Mouse (Mus musculus) intestine, embryonic 16.5 days (tissue): ENCODE results near the gene Vldlr. TPM values are rescaled to one million over a fixed set of nuclear protein-coding genes. Genes with fewer than 3 reads are reported as not detected.

Source experiments
- ATAC-seq: fragments of 200-750 bp; cut with Nextera tagmentation; 2 replicates; pipeline ENCODE4 v1.8.0; 2017; ENCODE audit warnings: moderate TSS enrichment, moderate library complexity
- H3K27ac ChIP-seq: fragments of 300-500 bp; sonication (generic); 2 replicates; pipeline ENCODE4 v1.5.1; 2014; ENCODE audit warnings: mild to moderate bottlenecking, low read length
- H3K27me3 ChIP-seq: fragments of 300-500 bp; sonication (generic); replicated peaks from 2 replicates; pipeline ENCODE4 v1.6.1; 2014; ENCODE audit warnings: low read length, control low read depth, mixed read lengths; ENCODE audit not compliant: control insufficient read depth, insufficient read depth
- H3K36me3 ChIP-seq: fragments of 300-500 bp; sonication (generic); 2 replicates; pipeline ENCODE4 v1.6.1; 2014; ENCODE audit warnings: low read length, control low read depth; ENCODE audit not compliant: control insufficient read depth, insufficient read depth
- H3K4me1 ChIP-seq: fragments of 300-500 bp; sonication (generic); 2 replicates; pipeline ENCODE4 v1.6.1; 2014; ENCODE audit warnings: low read length, control low read depth, mixed read lengths; ENCODE audit not compliant: control insufficient read depth, insufficient read depth
- H3K4me2 ChIP-seq: fragments of 300-500 bp; sonication (generic); 2 replicates; pipeline ENCODE4 v1.6.1; 2014; ENCODE audit warnings: low read depth, low read length, control low read depth
- H3K4me3 ChIP-seq: fragments of 300-500 bp; sonication (generic); 2 replicates; pipeline ENCODE4 v1.5.1; 2014; ENCODE audit warnings: mild to moderate bottlenecking, low read length
- H3K9ac ChIP-seq: fragments of 300-500 bp; sonication (generic); 2 replicates; pipeline ENCODE4 v1.6.1; 2014; ENCODE audit warnings: low read depth, low read length
- H3K9me3 ChIP-seq: fragments of 300-500 bp; sonication (generic); 2 replicates; pipeline ENCODE4 v1.6.1; 2016; ENCODE audit warnings: low read length, control low read depth; ENCODE audit not compliant: control insufficient read depth
- WGBS: fragments of 180-500 bp; shearing (Covaris S2); extraction: QIAGEN DNeasy Blood & Tissue Kit; methylation state at CpG from one replicate; pipeline ENCODE4 v1.1.7; 2014; 5-methylcytosine and 5-hydroxymethylcytosine counted together
- polyA plus RNA-seq: library from polyadenylated mRNA; unstranded; fragments of >200 nt; fragmentation: Nextera tagmentation; extraction: Ambion mirVana; gene quantifications from 2 replicates; pipeline ENCODE4 v1.2.1, GENCODE M21; 2015

The Vldlr gene
- 5.4 and 5.7 TPM in 2 replicates for polyA plus RNA-seq

DNA sequence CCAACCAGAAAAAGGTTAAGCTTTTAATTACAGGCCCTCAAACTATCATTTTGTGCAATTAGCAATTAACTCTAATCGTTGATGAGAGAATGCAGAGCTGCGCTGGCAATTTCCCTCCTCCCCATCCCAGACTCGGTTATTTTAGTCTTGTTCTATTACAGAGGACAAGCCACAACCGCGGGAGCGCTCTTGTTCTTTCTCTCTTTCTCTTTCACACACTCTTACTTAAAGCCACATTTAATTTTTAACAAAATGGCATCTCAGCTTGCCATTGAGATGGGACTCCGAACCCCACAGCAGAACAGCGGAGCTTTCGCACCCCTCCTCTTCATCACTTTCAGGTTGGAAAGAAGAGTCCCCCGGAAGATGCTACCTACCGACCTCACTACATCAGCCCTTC, at the start of gene Vldlr:
Gene Vldlr (plus strand): TSS at position 167 of the 400 bp plus-strand sequence.
- H3K4me1 ChIP-seq = peaks cover 10% of the 10 kb centered on the region; the same call in 1 of the 2 replicates
- no peak for ATAC-seq
- no peaks in the 10 kb centered on the region for H3K9me3 ChIP-seq
- peak within 1 kb of the TSS; percentile 68 for H3K4me3 ChIP-seq
- peak within 1 kb of the TSS; percentile 69 for H3K9ac ChIP-seq
- WGBS = 5% methylated on average over 11 of the region's 11 CpGs
- H3K4me2 ChIP-seq = peak within 1 kb of the TSS; percentile 98
- H3K36me3 ChIP-seq = no peaks in the 10 kb centered on the region
- H3K27ac ChIP-seq = no peak within 1 kb of the TSS
- peaks cover 14% of the 10 kb centered on the region; the same call in 1 of the 2 replicates for H3K27me3 ChIP-seq

DNA sequence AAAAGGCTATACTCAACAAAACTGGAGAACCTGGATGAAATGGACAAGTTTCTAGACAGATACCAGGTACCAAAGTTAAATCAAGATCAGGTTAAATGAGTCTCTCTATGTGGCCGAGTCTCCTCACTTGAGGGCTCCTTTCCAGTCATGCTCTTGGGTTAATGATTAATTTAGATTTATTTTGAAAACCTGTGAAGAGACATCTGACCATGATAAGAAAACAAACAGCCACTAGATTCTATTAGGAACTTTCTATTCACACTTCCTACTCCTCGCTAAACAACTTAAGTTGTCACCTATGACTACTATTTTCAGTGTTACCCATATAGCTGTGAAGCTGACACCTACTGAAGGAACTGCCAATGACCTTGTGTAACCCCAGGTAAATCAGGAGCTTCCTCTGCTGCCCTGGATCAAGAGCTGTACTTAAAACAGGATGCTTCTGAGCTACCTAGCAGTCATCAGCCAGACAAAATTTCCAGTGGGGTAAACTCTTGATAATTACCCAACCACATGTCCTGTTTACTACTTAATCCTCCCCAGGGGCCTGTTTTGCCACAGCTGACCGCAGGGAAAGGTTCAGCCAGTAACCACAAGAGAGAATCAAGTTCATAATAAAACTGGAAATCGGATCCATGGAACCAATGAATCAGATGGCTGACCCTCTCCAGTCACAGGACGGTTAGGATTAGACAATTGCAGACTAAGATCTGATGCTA, 48.5 kb upstream of the Vldlr start:
- no peaks in the 10 kb centered on the region for H3K27me3 ChIP-seq
- WGBS = 71% methylated on average over 5 of the region's 5 CpGs
- no peak overlapping the region for H3K4me2 ChIP-seq
- ATAC-seq = no peak
- H3K4me1 ChIP-seq = no peaks in the 10 kb centered on the region
- H3K36me3 ChIP-seq = no peaks in the 10 kb centered on the region
- H3K27ac ChIP-seq = no peak overlapping the region
- H3K9me3 ChIP-seq = no peaks in the 10 kb centered on the region
- H3K9ac ChIP-seq = no peak overlapping the region
- no peak overlapping the region for H3K4me3 ChIP-seq

DNA sequence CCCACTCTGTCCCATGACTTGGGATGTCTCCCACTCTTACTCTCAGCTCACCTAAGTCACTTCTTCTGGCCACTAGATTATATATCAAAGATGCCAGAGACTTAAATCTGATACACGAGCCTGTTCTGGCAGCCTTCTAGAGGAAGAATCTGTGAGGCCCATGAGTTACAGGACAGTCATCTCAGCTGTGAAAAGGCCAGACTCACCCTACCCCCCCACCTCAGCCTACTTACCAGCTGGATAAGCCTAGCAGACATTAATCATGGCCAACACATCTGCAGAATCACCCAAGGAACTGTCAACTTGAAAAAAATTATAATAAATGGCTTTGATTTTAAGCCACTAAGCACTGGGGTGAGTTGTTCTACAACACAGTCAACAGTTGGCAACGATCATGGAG, 42.4 kb upstream of the Vldlr start:
- 65% methylated on average over 2 of the region's 2 CpGs for WGBS
- H3K27me3 ChIP-seq = no peaks in the 10 kb centered on the region
- no peaks in the 10 kb centered on the region for H3K36me3 ChIP-seq
- no peak for ATAC-seq
- H3K9ac ChIP-seq = no peak overlapping the region
- H3K9me3 ChIP-seq = no peaks in the 10 kb centered on the region
- H3K4me3 ChIP-seq = no peak overlapping the region
- no peak overlapping the region for H3K4me2 ChIP-seq
- H3K4me1 ChIP-seq = no peaks in the 10 kb centered on the region
- H3K27ac ChIP-seq = no peak overlapping the region

DNA sequence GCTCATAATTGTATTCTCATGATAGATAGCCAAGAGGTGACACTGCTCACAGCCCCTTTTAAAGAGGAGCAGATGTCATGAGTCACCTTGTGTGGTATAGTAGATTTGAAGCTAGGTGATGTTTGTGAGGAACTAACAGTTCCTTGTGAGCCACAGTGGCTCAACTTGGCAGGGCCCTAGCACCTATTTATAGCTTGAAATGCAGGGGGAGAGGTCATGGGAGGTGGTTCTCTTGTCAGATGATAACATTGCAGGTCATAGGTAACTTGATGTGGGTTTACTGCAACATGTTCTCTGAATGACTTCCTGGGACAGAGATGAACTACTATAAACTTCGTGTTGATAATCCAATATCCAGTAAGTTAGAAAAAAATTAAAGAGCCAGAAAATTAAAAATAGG, 40.7 kb upstream of the Vldlr start:
- Histone ChIP-seq H3K27me3 (no peaks in the 10 kb centered on the region), H3K27ac (no peak overlapping the region), H3K36me3 (no peaks in the 10 kb centered on the region), H3K9me3 (no peaks in the 10 kb centered on the region), H3K4me1 (no peaks in the 10 kb centered on the region), H3K4me2 (no peak overlapping the region), H3K4me3 (no peak overlapping the region), H3K9ac (no peak overlapping the region)
- ATAC-seq = no peak
- 83% methylated on average over 1 of the region's 1 CpGs for WGBS

- Histone ChIP-seq H3K27ac (no peak overlapping the region), H3K27me3 (no peaks in the 10 kb centered on the region), H3K4me1 (no peaks in the 10 kb centered on the region), H3K4me2 (no peak overlapping the region), H3K9ac (no peak overlapping the region), H3K36me3 (no peaks in the 10 kb centered on the region), H3K9me3 (no peaks in the 10 kb centered on the region), H3K4me3 (no peak overlapping the region)
- 92% methylated on average over 4 of the region's 4 CpGs for WGBS
- ATAC-seq = no peak
These were observed 39.7 kb upstream of the Vldlr start for GRCm38 (mm10) chr19:27176558-27176957.

DNA sequence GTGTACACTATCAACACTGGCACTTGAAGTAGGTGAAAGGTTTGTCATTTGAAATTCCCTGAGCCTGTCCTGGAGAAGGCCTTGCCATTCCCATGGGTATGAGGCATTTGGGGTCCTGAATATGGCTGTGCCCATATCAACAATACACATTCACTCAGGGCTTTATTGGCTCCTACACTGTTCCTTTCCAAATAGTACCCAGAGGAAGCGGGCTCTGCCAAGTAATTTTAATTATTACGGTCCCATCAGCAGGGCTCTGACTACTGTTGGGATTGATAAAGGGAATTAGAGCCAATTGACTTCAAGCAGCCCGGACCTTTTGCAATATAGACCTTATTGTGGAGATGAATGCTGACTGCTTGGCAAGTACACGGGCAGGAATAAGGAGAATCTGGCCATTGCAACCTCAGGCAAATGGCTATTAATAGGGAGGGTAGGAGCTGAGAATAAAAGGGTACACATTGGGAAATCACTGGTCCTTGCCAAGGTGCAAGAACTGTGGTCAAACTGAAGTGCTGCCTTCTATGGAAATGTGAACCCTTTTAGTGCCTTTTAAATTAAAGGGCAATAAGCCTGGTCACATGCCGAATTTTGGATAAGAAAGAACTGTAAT, 38.0 kb upstream of the Vldlr start:
- Histone ChIP-seq H3K27me3 (no peaks in the 10 kb centered on the region), H3K36me3 (no peaks in the 10 kb centered on the region), H3K9me3 (no peaks in the 10 kb centered on the region), H3K4me1 (no peaks in the 10 kb centered on the region), H3K27ac (no peak overlapping the region), H3K4me2 (no peak overlapping the region), H3K9ac (no peak overlapping the region), H3K4me3 (no peak overlapping the region)
- no peak for ATAC-seq
- 83% methylated on average over 5 of the region's 5 CpGs for WGBS

DNA sequence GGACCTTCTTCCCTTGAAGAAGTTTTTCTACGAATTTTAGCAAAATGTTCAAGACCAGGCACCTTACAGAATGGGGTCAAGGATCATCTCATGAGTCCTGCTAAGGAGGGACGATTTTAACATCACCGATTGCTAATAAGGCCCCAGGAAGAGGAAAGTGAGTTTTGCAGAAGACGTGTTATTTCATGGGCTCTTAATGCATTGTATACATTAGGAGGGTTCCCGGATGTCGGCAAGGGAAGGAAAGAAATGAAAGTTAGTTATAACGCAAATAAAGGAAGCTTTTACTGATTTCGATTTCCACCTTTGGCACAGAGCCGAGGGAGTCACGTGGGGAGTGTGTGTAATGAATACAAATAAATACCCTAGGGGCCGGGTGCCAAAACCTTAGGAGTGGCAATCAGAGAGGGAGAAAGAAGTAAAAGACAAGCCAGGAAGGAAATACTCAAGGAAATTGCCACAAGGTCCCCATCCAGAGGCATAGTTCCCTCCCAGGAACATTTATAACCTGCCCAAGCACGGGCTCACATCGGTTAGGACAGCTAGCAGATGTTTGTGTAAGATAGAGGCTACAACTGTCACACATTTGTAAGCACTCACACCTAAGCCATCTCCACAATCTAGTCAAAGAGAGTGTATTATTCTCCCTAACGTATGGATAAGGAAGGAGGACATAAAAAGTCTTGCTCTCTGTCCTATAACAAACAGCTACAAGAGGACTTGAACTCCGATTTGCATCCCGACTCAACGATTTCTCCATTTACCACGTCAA, 35.7 kb upstream of the Vldlr start:
- Histone ChIP-seq H3K9me3 (no peaks in the 10 kb centered on the region), H3K27ac (no peak overlapping the region), H3K4me1 (no peaks in the 10 kb centered on the region), H3K4me3 (no peak overlapping the region), H3K9ac (no peak overlapping the region), H3K36me3 (no peaks in the 10 kb centered on the region), H3K27me3 (no peaks in the 10 kb centered on the region), H3K4me2 (peak overlapping the region; percentile 21; the same call in 1 of the 2 replicates)
- 52% methylated on average over 18 of the region's 18 CpGs for WGBS
- ATAC-seq = 0 out of 2 replicates have a peak, but pooled peaks have one; percentile 13

- no peaks in the 10 kb centered on the region for H3K27me3 ChIP-seq
- ATAC-seq = no peak
- H3K4me2 ChIP-seq = no peak overlapping the region
- 89% methylated on average over 7 of the region's 7 CpGs for WGBS
- no peak overlapping the region for H3K4me3 ChIP-seq
- no peaks in the 10 kb centered on the region for H3K36me3 ChIP-seq
- no peak overlapping the region for H3K9ac ChIP-seq
- H3K4me1 ChIP-seq = no peaks in the 10 kb centered on the region
- no peak overlapping the region for H3K27ac ChIP-seq
- H3K9me3 ChIP-seq = no peaks in the 10 kb centered on the region
These were observed 32.8 kb upstream of the Vldlr start for GRCm38 (mm10) chr19:27183511-27183910.

DNA sequence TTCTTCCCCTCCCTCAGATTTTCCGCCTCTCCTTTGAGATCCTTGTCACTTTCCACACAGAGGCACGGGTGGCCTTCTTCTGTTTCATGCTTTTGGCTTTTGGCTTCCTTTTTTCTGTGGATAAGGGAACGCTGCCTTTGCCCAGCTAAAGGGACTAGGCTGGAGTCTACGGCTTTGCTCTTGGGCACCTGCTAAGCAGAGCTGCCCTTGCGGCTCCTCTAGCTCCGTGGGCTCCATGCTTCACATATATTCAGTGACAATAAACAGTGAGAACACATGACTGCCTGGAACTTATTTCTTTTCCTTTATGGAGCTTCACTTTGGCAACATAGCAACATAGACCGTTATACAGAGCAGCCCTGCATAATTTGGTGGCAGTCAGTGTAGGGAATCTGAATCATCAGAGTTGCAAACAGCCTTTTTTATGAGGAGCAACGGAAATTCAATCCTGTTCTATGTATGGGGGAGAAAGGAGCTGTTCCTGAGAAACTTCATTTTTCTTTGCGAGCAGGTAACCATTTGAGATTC, 12.5 kb upstream of the Vldlr start:
- no peaks in the 10 kb centered on the region for H3K36me3 ChIP-seq
- 80% methylated on average over 9 of the region's 9 CpGs for WGBS
- H3K9ac ChIP-seq = no peak overlapping the region
- H3K27me3 ChIP-seq = no peaks in the 10 kb centered on the region
- no peak overlapping the region for H3K27ac ChIP-seq
- H3K9me3 ChIP-seq = no peaks in the 10 kb centered on the region
- H3K4me3 ChIP-seq = no peak overlapping the region
- no peak overlapping the region for H3K4me2 ChIP-seq
- ATAC-seq = no peak
- no peaks in the 10 kb centered on the region for H3K4me1 ChIP-seq
